Mouse (Mus musculus): ENCODE data around the gene Slit2.

The Slit2 gene

GRCm38 (mm10) chr5:47982941-47983701 lies at the start of gene Slit2:
Slit2 (plus strand) TSS chr5:47983138.
- peak; percentile 57 to 76 for DNase-seq (ENCODE audit: low spot score in 2 of 2)

- DNase-seq (ENCODE audit: low spot score in 2 of 2), result no peak
Measured at GRCm38 (mm10) chr5:47938586-47939372, 44.2 kb upstream of the Slit2 start.

DNA sequence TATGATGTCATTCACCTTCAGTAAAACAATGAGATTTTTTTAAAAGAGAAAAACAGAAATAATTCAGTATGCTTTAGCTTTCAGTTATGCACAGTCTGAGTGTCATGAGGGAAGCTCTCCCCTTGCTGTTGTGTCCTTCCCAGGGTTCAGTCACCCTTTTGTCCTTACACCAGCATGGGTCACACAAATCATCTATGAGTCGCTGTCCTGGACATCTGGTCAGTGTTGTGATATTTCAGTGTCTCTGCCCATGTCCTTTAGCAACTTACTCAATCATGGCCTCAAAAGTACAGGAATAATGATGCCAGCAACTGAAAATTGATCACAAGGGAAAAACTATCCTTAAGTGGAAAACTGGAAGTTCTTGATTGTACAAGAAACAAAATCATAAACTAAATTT lies 26.5 kb upstream of the Slit2 start:
- DNase-seq (ENCODE audit: low spot score in 2 of 2), result no peak

GRCm38 (mm10) chr5:47975795-47976194 lies 7.1 kb upstream of the Slit2 start:
- DNase-seq (ENCODE audit: low spot score in 2 of 2), result no peak

GRCm38 (mm10) chr5:47979371-47979770 lies 3.6 kb upstream of the Slit2 start:
- no peak for DNase-seq (ENCODE audit: low spot score in 2 of 2)

DNA sequence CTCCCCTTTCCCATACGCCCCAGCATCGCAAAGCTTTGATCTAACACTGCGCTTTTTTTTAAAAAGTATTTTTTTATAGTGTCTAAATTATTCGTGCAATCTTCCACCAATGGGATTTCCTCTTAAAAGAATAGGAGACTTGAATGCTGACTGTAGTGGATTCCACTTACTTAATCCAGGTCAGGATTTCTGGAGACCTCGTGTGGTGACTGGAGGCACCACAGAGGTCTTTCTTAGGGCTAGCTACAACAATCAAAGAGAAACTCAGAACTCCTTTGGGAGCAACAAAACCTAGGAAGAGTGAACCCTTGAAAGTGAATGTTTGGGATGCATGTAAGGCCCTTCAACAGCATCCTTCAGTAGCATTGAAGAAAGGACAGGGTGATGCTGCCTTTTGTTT lies 2.5 kb upstream of the Slit2 start:
- no peak for DNase-seq (ENCODE audit: low spot score in 2 of 2)

GRCm38 (mm10) chr5:47981951-47982350 lies 987 bp upstream of the Slit2 start:
- DNase-seq (ENCODE audit: low spot score in 2 of 2), result no peak

DNA sequence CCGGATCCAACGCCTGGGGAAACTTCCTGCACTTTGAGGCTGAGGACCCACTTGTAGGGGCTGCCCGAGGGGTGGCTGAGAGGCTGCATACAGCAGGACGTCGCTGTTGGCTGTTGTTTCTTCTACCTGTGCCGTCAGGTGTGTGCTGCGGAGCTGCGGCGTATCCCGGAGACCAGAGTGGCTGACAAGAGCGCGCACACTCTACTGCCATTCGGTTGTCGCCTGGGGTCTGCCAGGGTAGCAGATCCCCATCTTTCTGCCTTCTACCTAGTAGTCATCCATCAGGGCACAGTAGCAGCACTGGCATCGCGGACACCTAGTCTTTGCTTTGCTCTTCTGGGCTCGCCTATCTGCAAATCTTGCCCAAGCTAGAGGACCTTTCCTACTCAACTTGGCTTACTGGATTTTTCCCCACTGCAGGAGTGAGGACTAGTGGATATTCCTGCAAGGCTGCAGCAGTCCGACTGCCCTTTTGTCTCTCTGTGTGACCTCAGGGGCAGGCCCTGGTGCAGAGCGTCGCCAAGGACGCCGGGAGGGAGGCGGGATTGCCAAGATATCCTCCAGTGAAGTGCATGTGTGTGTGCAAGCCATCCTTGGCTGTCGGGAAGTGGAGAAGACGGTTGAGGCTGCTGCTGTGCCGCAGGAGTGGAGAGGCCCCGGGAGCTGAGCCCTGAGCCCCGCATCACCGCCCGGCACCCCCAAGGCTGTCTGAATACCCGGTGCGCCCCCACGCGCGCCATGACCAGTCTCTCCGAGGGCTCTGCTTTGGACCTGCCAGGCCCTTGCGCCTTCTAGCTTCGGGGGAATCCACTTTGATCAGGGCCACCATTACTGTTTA lies 1.0 kb downstream of the Slit2 start:
- no peak for DNase-seq (ENCODE audit: low spot score in 2 of 2)

DNA sequence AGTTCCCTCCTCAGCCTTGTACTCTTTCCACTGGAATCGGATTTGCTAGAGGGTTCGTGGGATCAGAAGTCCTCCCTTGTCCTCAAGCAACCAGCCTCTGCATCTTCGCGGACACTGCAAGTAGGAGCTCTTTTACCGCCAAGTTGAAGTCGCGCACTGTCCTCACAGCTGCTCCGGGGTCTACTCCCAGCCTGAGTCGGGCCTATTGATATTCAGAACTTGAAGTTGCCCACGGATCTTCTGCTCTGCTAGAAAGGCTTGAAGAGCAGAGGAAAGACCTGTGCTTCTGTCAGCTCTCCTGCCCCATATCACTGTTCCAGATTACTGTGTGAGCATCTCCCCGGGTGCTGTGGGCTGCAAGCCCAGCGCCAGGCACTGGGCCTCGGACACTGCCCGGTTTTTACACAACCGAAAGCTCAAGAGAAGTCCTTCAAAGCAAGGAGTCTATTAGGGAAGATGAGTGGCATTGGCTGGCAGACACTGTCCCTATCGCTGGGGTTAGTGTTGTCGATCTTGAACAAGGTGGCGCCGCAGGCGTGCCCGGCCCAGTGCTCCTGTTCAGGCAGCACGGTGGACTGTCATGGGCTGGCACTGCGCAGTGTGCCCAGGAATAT lies 1.8 kb downstream of the Slit2 start:
- DNase-seq (ENCODE audit: low spot score in 2 of 2), result no peak

- DNase-seq (ENCODE audit: low spot score in 2 of 2), result no peak
Measured at GRCm38 (mm10) chr5:47985198-47985631, 2.3 kb downstream of the Slit2 start.

GRCm38 (mm10) chr5:47985901-47986670 lies 3.1 kb downstream of the Slit2 start:
- no peak for DNase-seq (ENCODE audit: low spot score in 2 of 2)

- no peak for DNase-seq (ENCODE audit: low spot score in 2 of 2)
Measured at GRCm38 (mm10) chr5:47990926-47991325, 8.0 kb downstream of the Slit2 start.

DNA sequence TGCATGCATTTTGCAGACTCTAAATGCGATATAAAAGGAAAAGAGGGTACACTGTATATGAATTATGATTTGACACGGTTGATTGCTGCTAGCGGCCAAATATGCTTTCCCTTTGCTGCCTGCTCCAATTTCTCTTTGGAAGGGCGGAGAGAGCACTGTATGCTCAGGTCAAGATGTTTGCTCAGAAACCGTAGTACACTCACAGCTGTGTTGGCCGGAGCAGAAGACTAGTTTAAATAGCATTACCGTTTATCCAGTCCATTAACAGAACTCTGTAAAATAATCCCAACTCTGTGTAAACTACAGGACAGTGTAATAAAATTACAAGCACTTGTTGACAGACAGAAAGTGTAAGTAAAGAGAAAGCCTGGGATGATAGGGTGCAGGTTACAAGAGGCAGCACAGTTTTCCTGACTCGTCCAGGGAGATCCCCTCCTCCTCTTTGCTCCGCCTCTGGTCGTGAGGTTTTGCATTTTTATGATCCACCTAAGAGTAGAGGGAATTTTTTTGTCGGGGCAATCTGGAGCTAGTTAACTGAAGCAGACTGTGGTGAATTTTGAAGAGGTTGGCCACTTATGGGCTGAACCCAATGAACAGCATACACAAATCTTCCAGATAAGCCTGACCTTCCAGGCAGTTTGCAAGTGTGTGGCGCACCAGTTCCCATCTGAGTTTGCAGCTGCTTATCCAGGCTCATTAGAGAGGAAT lies 20.9 kb downstream of the Slit2 start:
- DNase-seq (ENCODE audit: low spot score in 2 of 2), result no peak

- DNase-seq (ENCODE audit: low spot score in 2 of 2), result no peak
Measured at GRCm38 (mm10) chr5:48005533-48005932, 22.6 kb downstream of the Slit2 start.

DNA sequence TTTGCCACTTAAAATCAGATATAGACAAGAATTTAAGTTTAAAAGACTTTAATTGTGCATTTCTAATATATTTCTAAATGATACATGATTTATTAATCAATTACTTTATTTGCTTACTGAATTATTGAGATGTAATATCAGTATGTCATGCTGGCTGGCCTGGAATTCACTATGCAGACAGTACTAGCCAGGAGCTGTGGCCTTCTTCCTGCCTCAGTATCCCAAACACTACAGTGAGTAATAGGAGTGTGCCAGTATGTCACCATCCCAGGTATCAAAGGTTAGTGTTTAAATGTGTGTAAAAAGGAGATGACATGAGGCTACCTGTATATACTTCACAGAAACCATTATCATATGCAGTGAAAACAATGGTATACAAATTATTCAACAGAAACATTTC lies 23.1 kb downstream of the Slit2 start:
- no peak for DNase-seq (ENCODE audit: low spot score in 2 of 2)

DNA sequence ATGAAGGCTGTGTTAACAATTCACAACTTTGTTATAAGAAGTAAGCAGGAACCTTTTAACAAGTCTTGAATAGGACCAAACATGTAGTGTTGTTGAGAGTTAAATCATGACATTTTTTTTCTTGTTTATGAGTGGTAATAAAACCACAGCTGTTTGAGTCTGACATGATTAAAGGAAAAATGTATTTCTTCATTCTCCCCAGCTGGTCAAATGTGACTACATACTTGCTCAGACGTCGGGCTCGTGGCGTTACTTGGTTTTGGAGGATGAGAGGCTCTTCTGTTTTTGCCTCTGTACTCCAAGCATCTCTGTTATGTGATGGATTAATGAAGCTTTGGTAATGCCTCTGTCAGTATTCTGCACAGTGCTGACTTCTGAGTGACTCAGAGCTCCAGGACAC lies 40.5 kb downstream of the Slit2 start:
- no peak for DNase-seq (ENCODE audit: low spot score in 2 of 2)

DNA sequence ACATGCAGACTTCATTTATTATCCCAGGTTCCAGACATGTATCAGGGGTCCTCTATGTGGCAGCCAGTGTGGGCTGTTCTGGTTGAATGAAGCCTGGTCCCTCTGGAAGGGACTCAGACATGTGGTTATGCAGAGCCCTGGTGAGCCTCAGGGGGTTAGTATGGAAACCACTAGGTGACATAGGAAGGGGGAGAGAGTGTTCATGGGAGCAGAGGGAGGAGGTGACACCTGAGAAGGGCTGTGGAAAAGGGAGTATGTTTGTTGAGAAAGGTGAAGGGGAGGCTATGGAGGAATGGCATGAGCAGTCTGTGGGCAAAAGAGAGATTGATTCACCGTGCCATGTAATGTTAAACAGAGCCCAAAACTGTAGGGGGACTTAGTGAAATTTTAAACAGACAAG lies 51.9 kb downstream of the Slit2 start:
- no peak for DNase-seq (ENCODE audit: low spot score in 2 of 2)

DNA sequence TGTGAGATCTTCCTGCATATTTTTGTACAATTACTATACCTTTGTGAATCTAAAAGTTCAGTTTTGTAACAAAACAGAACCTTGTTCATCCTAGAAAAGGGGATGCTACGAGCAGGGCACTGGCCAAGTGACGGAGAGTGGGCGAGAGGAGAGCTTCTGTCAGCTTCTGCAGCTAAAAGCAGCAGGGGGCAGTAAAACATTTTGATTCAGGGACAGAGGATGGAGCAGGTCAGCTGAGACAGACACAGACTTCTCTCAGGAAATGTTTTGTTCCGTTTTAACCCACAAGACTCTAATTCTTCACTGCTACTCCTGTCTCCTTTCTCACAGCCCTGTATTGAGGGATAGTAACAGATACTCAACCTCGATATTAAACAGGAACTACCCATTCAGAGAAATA lies 55.1 kb downstream of the Slit2 start:
- DNase-seq (ENCODE audit: low spot score in 2 of 2), result no peak

DNA sequence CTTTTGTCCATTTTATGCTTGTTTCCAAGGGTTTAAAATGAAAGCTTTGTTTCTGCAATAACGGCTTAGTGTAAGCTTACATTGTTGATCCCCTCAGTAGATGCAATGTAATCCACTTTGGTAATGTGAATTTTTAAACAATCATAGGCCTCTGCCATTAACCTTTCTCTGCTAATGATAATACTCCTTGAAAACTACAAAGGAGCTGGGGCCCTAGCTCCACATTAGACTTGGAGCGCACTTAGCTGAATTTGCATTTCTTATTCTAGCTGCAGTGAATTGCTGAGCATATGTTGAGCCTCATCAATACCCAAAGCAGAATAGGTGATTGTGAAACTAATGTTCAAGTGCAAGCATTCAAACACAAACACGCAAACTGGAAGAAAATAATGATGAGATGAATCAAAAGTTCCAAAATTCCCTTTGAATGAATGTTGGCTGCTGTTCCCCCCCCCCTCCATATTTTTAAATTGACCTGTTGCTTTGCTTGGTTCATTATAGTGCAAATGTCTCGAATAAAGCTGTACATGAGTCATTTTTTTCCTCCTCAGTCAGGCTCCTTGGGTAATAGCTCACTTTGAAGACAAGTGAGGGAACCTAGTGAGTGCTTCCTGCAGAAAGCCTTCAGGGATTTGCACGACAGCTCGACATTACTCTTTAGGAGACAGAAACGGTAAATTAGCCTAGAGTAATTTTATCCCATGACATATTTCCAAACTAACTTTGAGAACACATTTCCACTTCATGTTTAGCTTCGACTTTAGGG lies 66.2 kb downstream of the Slit2 start:
- DNase-seq (ENCODE audit: low spot score in 2 of 2), result no peak
